Mouse (Mus musculus): ENCODE data around the gene Clec4n.
A peak's percentile ranks its signal among the peaks of the same experiment; 100 is the strongest.

Gene Clec4n

GRCm38 (mm10) chr6:123292751-123293400 lies 63.2 kb downstream of the Clec4n start:
- DNase-seq (ENCODE audit: low spot score in 2 of 2) = peak; percentile 55 to 61

- DNase-seq (ENCODE audit: low spot score in 2 of 2) = peak; percentile 26 to 51
Measured at GRCm38 (mm10) chr6:123293509-123293908, 63.9 kb downstream of the Clec4n start.
